Mouse (Mus musculus) lung, adult 2 months (tissue): ENCODE measurements around the gene Stt3a.

ENCODE experiments used
- CTCF ChIP-seq: fragments of 200-500 bp; IDR thresholded peaks from 2 replicates; pipeline ENCODE4 v1.5.1; 2011; ENCODE audit warnings: mild to moderate bottlenecking, low read length, control low read depth; ENCODE audit not compliant: insufficient read depth
- POLR2A ChIP-seq: fragments of 200-500 bp; IDR thresholded peaks from 2 replicates; pipeline ENCODE4 v1.6.1; 2011; ENCODE audit warnings: low read depth, mild to moderate bottlenecking, control low read depth, low read length, borderline replicate concordance; ENCODE audit errors: extremely low read depth

- no peak for TF ChIP-seq CTCF
- no peak for TF ChIP-seq POLR2A
These were observed 1.6 kb upstream of the Stt3a start for GRCm38 (mm10) chr9:36769048-36769413.
